Mouse (Mus musculus): ENCODE results near the gene Mrpl20. TPM values are rescaled to one million over a fixed set of nuclear protein-coding genes. Genes with fewer than 3 reads are reported as not detected.

The Mrpl20 gene
- polyA plus RNA-seq (2015; fragmentation: Nextera tagmentation; extraction: Ambion mirVana): 164 and 186 TPM in 2 replicates

DNA sequence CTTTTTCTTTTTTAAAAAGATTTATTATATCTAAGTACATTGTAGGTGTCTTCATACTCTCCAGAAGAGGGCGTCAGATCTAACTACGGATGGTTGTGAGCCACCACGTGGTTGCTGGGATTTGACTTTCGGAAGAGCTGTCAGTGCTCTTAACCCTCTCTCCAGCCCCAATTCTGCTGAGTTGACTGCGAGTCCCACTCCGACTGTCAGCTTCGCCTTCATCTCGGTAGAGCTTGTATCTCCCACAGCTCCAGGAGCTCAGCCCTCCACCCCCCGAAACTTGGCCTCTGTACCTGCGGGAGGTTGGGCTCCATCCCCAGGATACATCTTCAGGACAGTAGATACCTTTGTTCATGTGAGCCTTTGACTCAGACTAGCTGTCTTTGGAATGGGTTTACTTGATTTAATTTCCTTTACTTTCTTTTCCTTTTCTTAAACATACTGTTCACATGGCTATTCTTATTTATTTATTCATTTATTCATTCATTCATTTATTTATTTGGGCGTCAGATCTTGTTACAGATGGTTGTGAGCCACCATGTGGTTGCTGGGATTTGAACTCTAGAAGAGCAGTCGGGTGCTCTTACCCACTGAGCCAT is at the start of gene Mrpl20:
Mrpl20 (plus strand) TSS at position 138 of the 599 bp plus-strand sequence.
- ATAC-seq: peak; percentile 34; the same call in 1 of the 2 replicates
- WGBS: 7% methylated on average over 12 of the region's 12 CpGs

DNA sequence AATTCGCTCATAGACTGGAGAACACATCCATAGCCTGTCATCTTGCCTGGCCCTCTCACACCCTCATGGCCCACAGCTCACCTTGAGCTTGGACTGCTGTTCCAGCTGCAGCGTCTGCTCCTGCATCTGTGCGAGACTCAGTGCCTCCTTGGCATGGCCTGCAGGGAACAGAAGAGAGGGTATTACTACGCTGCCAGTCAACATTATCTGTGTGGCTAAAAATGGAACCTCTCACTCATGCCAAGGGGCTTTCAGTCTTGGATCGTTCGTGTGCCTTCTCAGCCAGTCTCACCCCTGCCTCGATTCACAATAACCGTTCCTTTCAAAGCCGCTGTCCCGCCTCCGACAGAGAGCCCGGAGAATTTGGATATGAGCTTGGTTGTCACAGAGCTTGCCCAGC is 45.7 kb upstream of the Mrpl20 start:
- Histone ChIP-seq H3K4me2 (replicated peaks; ENCODE audit: low read depth, low read length) (no peak overlapping the region), H3K9me3 (ENCODE audit: low read length) (no peaks in the 10 kb centered on the region), H3K27me3 (replicated peaks; ENCODE audit: insufficient read depth, low read length) (no peaks in the 10 kb centered on the region), H3K9ac (replicated peaks; ENCODE audit: low read depth) (no peak overlapping the region), H3K36me3 (ENCODE audit: insufficient read depth, low read length) (peaks cover 20% of the 10 kb centered on the region; the same call in 1 of the 2 replicates), H3K27ac (ENCODE audit: low read length) (no peak overlapping the region), H3K4me1 (ENCODE audit: insufficient read depth, low read depth, low read length) (peaks cover 10% of the 10 kb centered on the region), H3K4me3 (ENCODE audit: low read depth, low read length) (no peak overlapping the region)
- no peak for ATAC-seq
- WGBS: 91% methylated on average over 12 of the region's 12 CpGs
- DNase-seq (ENCODE audit: low spot score): no peak
- TF ChIP-seq CTCF (IDR thresholded peaks at IDR 0.05) (no peak), EP300 (IDR thresholded peaks at IDR 0.05) (no peak)

More for the DNA sequence above, at the start of gene Mrpl20:
- Histone ChIP-seq H3K4me3 (ENCODE audit: low read depth, low read length) (peak within 1 kb of the TSS; percentile 67), H3K27me3 (replicated peaks; ENCODE audit: insufficient read depth, low read length) (no peaks in the 10 kb centered on the region), H3K27ac (ENCODE audit: low read length) (peak within 1 kb of the TSS; percentile 68), H3K36me3 (ENCODE audit: insufficient read depth, low read length) (peaks cover 5% of the 10 kb centered on the region; the same call in 1 of the 2 replicates), H3K4me1 (ENCODE audit: insufficient read depth, low read depth, low read length) (0 out of 2 replicates have a peak, but pooled peaks cover 5% of the 10 kb centered on the region), H3K9me3 (ENCODE audit: low read length) (no peaks in the 10 kb centered on the region), H3K4me2 (replicated peaks; ENCODE audit: low read depth, low read length) (peak within 1 kb of the TSS; percentile 67), H3K9ac (replicated peaks; ENCODE audit: low read depth) (peak within 1 kb of the TSS; percentile 68)
- TF ChIP-seq CTCF (IDR thresholded peaks at IDR 0.05): peak; percentile 33; the same call in 1 of the 2 replicates
- TF ChIP-seq EP300 (IDR thresholded peaks at IDR 0.05): no peak
- DNase-seq (ENCODE audit: low spot score): peak; percentile 64

DNA sequence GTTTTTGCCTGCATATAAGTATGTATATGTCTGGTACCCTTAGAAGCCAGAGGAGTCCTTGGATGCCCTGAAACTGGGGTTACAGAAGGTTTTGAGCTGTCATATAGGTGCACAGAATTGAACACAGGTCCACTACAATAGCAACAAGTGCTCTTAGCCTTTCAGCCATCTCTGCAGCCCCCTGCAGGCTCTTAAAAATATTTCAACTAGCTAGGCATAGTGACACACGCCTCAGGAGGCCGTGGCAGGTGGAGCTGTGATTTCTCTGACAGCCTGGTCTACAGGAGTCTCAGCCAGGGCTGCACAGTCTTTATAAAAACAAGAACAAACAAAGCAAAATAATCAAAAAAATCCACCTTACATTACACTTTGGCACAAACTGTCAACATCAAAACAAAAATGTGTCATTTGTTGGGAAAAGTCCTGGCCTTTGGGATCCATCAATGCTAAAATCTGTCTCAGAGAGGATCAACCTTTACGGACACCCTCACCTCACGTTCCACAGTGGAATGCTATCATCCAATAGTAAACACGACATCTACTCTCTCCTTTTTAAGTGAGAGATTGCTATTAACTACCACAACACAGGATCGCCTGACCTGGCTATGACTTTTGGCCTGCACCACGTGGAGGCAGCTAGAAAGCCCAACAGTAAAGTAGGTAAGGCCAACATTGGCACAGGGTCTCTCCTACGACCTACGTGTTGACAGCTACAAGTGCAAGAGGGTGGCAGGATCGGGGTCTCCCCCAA is 42.6 kb upstream of the Mrpl20 start:
- peak overlapping the region; percentile 60 for H3K9ac ChIP-seq (replicated peaks; ENCODE audit: low read depth)
- no peak overlapping the region for H3K27ac ChIP-seq (ENCODE audit: low read length)
- H3K27me3 ChIP-seq (replicated peaks; ENCODE audit: insufficient read depth, low read length): no peaks in the 10 kb centered on the region
- ATAC-seq (no peak), DNase-seq (ENCODE audit: low spot score) (peak; percentile 52)
- H3K4me3 ChIP-seq (ENCODE audit: low read depth, low read length): peak overlapping the region; percentile 67
- peaks cover 9% of the 10 kb centered on the region; the same call in 1 of the 2 replicates for H3K36me3 ChIP-seq (ENCODE audit: insufficient read depth, low read length)
- H3K9me3 ChIP-seq (ENCODE audit: low read length): no peaks in the 10 kb centered on the region
- peak; percentile 53 for TF ChIP-seq CTCF (IDR thresholded peaks at IDR 0.05)
- no peak for TF ChIP-seq EP300 (IDR thresholded peaks at IDR 0.05)
- 1% methylated on average over 10 of the region's 10 CpGs for WGBS
- H3K4me1 ChIP-seq (ENCODE audit: insufficient read depth, low read depth, low read length): peaks cover 10% of the 10 kb centered on the region
- peak overlapping the region; percentile 94 for H3K4me2 ChIP-seq (replicated peaks; ENCODE audit: low read depth, low read length)

DNA sequence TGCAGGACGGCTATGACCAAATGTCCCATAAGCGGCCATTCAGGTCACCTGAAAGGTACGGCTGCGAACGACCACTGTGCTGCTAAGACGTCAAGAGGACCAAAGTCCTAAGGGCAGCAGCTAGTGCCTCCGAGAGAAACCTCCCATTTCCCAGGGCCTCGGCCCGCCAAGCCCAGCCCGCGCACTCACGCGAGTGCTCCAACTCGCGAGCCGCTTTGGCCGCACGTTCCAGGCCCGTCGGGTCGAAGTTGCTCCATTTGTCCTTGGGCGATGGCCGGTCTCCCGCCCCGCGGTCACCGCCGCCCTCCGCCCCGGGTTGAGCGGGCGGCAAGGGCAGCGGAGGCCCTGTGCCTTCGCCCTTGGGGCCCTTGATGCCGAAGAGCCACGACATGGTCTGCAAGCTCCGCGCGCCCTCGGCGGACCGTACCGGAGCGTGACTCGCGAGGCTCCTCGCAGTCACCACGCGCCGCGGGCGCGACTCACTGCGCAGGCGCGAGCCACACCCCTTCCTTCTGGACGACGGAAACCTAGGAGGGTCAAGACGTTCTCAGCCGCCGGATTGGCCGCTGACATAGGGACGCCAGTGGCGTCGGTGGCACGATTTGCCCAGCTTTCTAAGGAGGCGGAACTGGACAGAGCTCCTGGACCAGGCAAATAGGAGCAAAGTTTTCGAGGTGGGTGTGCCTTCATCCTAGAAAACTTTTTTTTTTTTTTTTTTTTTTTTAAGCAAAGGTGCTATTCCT is 41.9 kb upstream of the Mrpl20 start, which contains the start of gene Atad3a:
Atad3a (minus strand) TSS at position 481 of the 743 bp plus-strand sequence.
- Histone ChIP-seq H3K9ac (replicated peaks; ENCODE audit: low read depth) (peak within 1 kb of the TSS; percentile 64), H3K27ac (ENCODE audit: low read length) (peak within 1 kb of the TSS; percentile 27; the same call in 1 of the 2 replicates), H3K27me3 (replicated peaks; ENCODE audit: insufficient read depth, low read length) (no peaks in the 10 kb centered on the region), H3K4me3 (ENCODE audit: low read depth, low read length) (peak within 1 kb of the TSS; percentile 67), H3K4me2 (replicated peaks; ENCODE audit: low read depth, low read length) (peak within 1 kb of the TSS; percentile 94), H3K36me3 (ENCODE audit: insufficient read depth, low read length) (peaks cover 5% of the 10 kb centered on the region; the same call in 1 of the 2 replicates), H3K4me1 (ENCODE audit: insufficient read depth, low read depth, low read length) (peaks cover 10% of the 10 kb centered on the region), H3K9me3 (ENCODE audit: low read length) (no peaks in the 10 kb centered on the region)
- peak; percentile 98 for DNase-seq (ENCODE audit: low spot score)
- ATAC-seq: peak; percentile 99
- TF ChIP-seq EP300 (IDR thresholded peaks at IDR 0.05) (no peak), CTCF (IDR thresholded peaks at IDR 0.05) (no peak)
- under 1% methylated on average over 68 of the region's 68 CpGs for WGBS

DNA sequence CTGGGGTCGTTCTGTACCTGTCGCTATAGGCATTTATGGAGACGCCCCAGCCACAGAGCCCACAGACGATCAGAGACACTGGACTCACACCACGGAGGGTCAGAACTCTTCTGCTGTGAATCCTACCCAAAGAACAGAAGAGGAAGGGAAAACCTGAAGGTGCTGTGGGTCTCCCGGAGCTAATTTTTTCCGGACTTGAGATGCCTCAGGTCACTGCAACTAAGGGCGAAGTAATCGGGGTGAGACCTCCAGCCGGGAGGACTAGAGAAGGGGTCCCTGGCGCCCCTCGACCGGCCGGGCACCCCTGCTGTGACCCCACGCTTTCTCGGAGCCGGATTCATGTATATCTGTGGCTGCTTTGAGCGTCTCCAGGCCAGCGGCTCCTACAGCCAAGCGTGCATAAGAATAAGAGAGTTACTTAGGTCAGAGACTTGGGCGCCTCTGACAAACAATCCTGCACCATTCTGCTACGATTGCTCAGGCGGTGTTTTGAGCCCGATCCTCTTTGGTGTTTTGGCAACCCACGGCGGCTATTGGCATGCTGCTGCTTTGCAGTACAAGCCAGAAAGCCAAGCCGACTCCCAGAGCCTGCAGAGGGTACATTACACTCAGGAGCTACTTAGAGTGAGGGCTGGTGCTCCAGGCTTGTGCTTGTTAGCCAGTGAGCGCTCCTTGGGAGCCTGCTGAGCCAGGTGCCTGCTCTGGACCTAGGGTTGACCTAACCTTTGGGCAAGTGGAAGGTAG is 41.1 kb upstream of the Mrpl20 start:
- WGBS: 2% methylated on average over 28 of the region's 28 CpGs
- TF ChIP-seq CTCF (IDR thresholded peaks at IDR 0.05) (no peak), EP300 (IDR thresholded peaks at IDR 0.05) (no peak)
- peak overlapping the region; percentile 64 for H3K9ac ChIP-seq (replicated peaks; ENCODE audit: low read depth)
- DNase-seq (ENCODE audit: low spot score) (no peak), ATAC-seq (no peak)
- peak overlapping the region; percentile 27; the same call in 1 of the 2 replicates for H3K27ac ChIP-seq (ENCODE audit: low read length)
- H3K4me3 ChIP-seq (ENCODE audit: low read depth, low read length): peak overlapping the region; percentile 67
- H3K4me2 ChIP-seq (replicated peaks; ENCODE audit: low read depth, low read length): peak overlapping the region; percentile 88
- no peaks in the 10 kb centered on the region for H3K27me3 ChIP-seq (replicated peaks; ENCODE audit: insufficient read depth, low read length)
- peaks cover 10% of the 10 kb centered on the region for H3K4me1 ChIP-seq (ENCODE audit: insufficient read depth, low read depth, low read length)
- no peaks in the 10 kb centered on the region for H3K9me3 ChIP-seq (ENCODE audit: low read length)
- no peaks in the 10 kb centered on the region for H3K36me3 ChIP-seq (ENCODE audit: insufficient read depth, low read length)

All from lung, postnatal 0 days (tissue).